Mouse (Mus musculus) neural tube, embryonic 12.5 days (tissue): ENCODE data around the gene Slc32a1. TPM values are rescaled to one million over a fixed set of nuclear protein-coding genes. Genes with fewer than 3 reads are reported as not detected.

Experiments
- ATAC-seq: fragments of 200-750 bp; cut with Nextera tagmentation; 2 replicates; pipeline ENCODE4 v1.8.0; 2017; ENCODE audit warnings: low read depth, mild to moderate bottlenecking, moderate TSS enrichment, moderate library complexity; ENCODE audit not compliant: low FRiP score
- H3K27ac ChIP-seq: fragments of 300-500 bp; sonication (generic); 2 replicates; pipeline ENCODE4 v1.5.1; 2016
- H3K27me3 ChIP-seq: fragments of 300-500 bp; sonication (generic); replicated peaks from 2 replicates; pipeline ENCODE4 v1.6.1; 2016; ENCODE audit warnings: mild to moderate bottlenecking
- H3K36me3 ChIP-seq: fragments of 300-500 bp; sonication (generic); 2 replicates; pipeline ENCODE4 v1.6.1; 2016; ENCODE audit warnings: mild to moderate bottlenecking
- H3K4me1 ChIP-seq: fragments of 300-500 bp; sonication (generic); 2 replicates; pipeline ENCODE4 v1.6.1; 2016
- H3K4me2 ChIP-seq: fragments of 300-500 bp; sonication (generic); replicated peaks from 2 replicates; pipeline ENCODE4 v1.6.1; 2016; ENCODE audit warnings: mild to moderate bottlenecking
- H3K4me3 ChIP-seq: fragments of 300-500 bp; sonication (generic); 2 replicates; pipeline ENCODE4 v1.5.1; 2016
- H3K9ac ChIP-seq: fragments of 300-500 bp; sonication (generic); 2 replicates; pipeline ENCODE4 v1.6.1; 2016; ENCODE audit warnings: mild to moderate bottlenecking
- H3K9me3 ChIP-seq: fragments of 300-500 bp; sonication (generic); 2 replicates; pipeline ENCODE4 v1.6.1; 2016; ENCODE audit warnings: mild to moderate bottlenecking
- WGBS: fragments of 180-500 bp; shearing (Covaris S2); methylation state at CpG from one replicate; pipeline ENCODE4 v1.1.7; 2016; 5-methylcytosine and 5-hydroxymethylcytosine counted together
- microRNA counts: library from miRNA; unstranded; fragments of <30 nt; microRNA quantifications from one replicate; lab custom pipeline; 2017
- microRNA-seq: library from miRNA; unstranded; fragments of <30 nt; microRNA quantifications from one replicate; pipeline ENCODE4, GENCODE M21; 2017
- polyA plus RNA-seq: library from polyadenylated mRNA; unstranded; fragments of >200 nt; fragmentation: Nextera tagmentation; extraction: Ambion mirVana; gene quantifications from 2 replicates; pipeline ENCODE4 v1.2.1, GENCODE M21; 2016

Gene Slc32a1
- polyA plus RNA-seq, 1 experiment from 2014 or later = 3.5 TPM

GRCm38 (mm10) chr2:158641869-158642268, 31.3 kb downstream of the Slc32a1 start:
- H3K4me1 ChIP-seq = no peaks in the 10 kb centered on the region
- 26% methylated on average over 2 of the region's 2 CpGs for WGBS
- no peak overlapping the region for H3K4me2 ChIP-seq
- no peaks in the 10 kb centered on the region for H3K9me3 ChIP-seq
- no peak overlapping the region for H3K4me3 ChIP-seq
- H3K27me3 ChIP-seq = no peaks in the 10 kb centered on the region
- no peak overlapping the region for H3K9ac ChIP-seq
- H3K27ac ChIP-seq = no peak overlapping the region
- H3K36me3 ChIP-seq = peaks cover 44% of the 10 kb centered on the region
- no peak for ATAC-seq

- H3K9me3 ChIP-seq = no peaks in the 10 kb centered on the region
- ATAC-seq = no peak
- 94% methylated on average over 2 of the region's 2 CpGs for WGBS
- no peak overlapping the region for H3K4me3 ChIP-seq
- no peak overlapping the region for H3K27ac ChIP-seq
- H3K4me2 ChIP-seq = no peak overlapping the region
- no peaks in the 10 kb centered on the region for H3K27me3 ChIP-seq
- H3K4me1 ChIP-seq = no peaks in the 10 kb centered on the region
- peaks cover 37% of the 10 kb centered on the region for H3K36me3 ChIP-seq
- no peak overlapping the region for H3K9ac ChIP-seq
Measured at GRCm38 (mm10) chr2:158642587-158642986, 32.0 kb downstream of the Slc32a1 start.

DNA sequence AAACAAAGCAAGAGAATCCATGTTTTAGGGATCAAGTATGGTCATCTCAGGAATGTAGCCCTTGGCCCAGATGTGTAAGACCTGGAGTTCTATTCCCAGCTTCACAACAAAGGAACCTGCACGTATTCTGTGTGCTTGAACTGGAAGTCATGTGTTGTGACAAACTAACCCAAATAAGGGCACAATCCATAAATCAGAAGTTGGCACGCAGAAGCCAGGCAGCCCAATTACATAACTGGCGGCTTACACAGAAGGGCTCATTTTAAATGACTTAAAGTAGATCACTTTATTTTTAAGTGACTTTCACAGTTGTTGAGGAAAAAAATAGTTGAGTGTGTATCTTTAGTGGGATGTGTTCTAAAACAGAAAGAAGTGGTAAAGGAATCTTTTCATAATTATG, 33.2 kb downstream of the Slc32a1 start:
- Histone ChIP-seq H3K9ac (no peak overlapping the region), H3K27me3 (no peaks in the 10 kb centered on the region), H3K27ac (no peak overlapping the region), H3K4me3 (no peak overlapping the region), H3K4me1 (no peaks in the 10 kb centered on the region), H3K9me3 (no peaks in the 10 kb centered on the region), H3K36me3 (peaks cover 25% of the 10 kb centered on the region), H3K4me2 (no peak overlapping the region)
- ATAC-seq = no peak
- WGBS = 81% methylated on average over 3 of the region's 3 CpGs

DNA sequence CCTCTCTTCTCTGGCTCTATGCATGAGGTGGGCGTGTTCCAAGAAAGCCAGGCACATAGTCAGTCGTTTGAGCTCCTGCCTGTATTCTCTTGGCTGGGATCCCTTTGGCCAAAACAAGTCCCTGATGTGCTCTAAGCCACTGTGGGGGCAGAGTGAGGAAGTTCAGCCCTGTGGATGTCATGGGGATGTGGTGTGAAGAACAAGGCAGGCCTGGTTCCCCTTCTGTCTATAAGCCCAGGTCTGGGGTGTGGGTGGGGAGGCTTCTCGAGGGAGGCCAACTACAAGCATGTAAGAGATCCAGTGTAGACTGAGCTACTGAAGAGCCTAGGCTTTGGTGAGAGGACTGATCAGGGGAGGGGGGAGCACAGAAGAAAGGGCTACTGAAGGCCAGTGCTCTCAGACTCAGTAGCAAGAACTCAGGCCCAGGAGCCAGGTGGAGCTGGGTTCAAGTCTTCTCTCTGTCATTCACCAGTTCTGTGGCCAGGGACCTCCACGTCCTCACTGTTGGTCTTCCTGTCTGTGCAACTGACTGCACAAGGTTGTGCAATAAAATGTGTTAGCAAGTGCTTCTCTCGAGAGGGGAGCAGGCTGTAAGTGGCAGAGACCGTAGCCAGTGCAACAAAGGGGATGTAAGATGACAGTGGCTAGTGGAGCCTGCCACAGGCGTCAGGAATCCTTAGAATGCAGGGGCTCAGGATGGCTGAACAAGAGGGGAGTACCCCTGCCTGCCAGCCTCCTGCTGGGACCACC, 40.8 kb downstream of the Slc32a1 start:
- Histone ChIP-seq H3K4me3 (no peak overlapping the region), H3K27me3 (no peaks in the 10 kb centered on the region), H3K27ac (no peak overlapping the region), H3K4me2 (no peak overlapping the region), H3K9ac (no peak overlapping the region), H3K9me3 (no peaks in the 10 kb centered on the region), H3K36me3 (no peaks in the 10 kb centered on the region), H3K4me1 (no peaks in the 10 kb centered on the region)
- 50% methylated on average over 7 of the region's 7 CpGs for WGBS
- no peak for ATAC-seq

GRCm38 (mm10) chr2:158652985-158653384, 42.4 kb downstream of the Slc32a1 start:
- no peaks in the 10 kb centered on the region for H3K36me3 ChIP-seq
- H3K4me3 ChIP-seq = no peak overlapping the region
- peak; percentile 44; the same call in 1 of the 2 replicates for ATAC-seq
- no peaks in the 10 kb centered on the region for H3K27me3 ChIP-seq
- H3K27ac ChIP-seq = no peak overlapping the region
- no peaks in the 10 kb centered on the region for H3K4me1 ChIP-seq
- no peak overlapping the region for H3K9ac ChIP-seq
- no peak overlapping the region for H3K4me2 ChIP-seq
- no peaks in the 10 kb centered on the region for H3K9me3 ChIP-seq
- 12% methylated on average over 4 of the region's 4 CpGs for WGBS

DNA sequence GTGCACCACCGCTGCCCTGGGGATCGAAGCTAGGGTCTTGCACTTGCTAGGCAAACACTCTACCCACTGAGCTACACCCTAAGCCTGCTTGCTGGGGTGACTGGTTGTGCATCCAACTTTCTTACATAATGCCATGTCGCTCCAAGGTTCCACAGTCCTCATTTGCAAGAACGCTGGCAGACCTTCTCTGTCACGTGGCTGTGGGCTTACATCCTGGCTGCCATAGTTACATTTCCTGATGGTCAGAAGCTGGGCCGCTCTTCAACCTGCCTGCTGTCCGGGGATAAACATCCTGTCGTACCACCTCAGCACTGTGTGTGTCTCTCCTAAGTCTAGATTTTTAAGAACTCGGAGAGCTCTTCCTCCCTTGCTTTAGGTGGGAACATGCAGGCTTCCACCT, 44.1 kb downstream of the Slc32a1 start:
- no peaks in the 10 kb centered on the region for H3K9me3 ChIP-seq
- ATAC-seq = no peak
- no peak overlapping the region for H3K4me3 ChIP-seq
- no peak overlapping the region for H3K9ac ChIP-seq
- no peaks in the 10 kb centered on the region for H3K27me3 ChIP-seq
- WGBS = 83% methylated on average over 9 of the region's 9 CpGs
- no peaks in the 10 kb centered on the region for H3K36me3 ChIP-seq
- H3K4me2 ChIP-seq = no peak overlapping the region
- H3K27ac ChIP-seq = no peak overlapping the region
- peaks cover 4% of the 10 kb centered on the region; the same call in 1 of the 2 replicates for H3K4me1 ChIP-seq

DNA sequence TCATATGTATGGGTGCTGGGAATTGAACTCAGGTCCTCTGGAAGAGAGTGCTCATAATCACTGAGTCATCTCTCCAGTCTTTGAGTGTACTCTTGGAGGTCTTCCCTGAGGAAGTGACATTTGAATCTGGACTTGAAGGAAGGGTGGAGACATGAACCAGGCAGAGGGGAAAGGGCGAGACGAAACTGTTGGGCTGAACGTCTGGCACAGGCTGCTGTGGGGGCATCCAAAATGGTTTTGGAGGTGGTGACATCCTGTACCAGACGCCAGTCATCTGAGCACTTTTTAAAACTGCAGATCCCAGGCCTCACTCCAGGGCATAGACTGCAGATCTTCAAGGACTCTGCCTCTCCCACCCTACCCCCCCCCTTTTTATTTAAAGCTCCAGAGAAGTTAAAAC, 45.2 kb downstream of the Slc32a1 start:
- 85% methylated on average over 4 of the region's 4 CpGs for WGBS
- Histone ChIP-seq H3K27ac (no peak overlapping the region), H3K4me3 (no peak overlapping the region), H3K9ac (no peak overlapping the region), H3K36me3 (no peaks in the 10 kb centered on the region), H3K4me2 (no peak overlapping the region), H3K9me3 (no peaks in the 10 kb centered on the region), H3K27me3 (no peaks in the 10 kb centered on the region), H3K4me1 (peaks cover 4% of the 10 kb centered on the region; the same call in 1 of the 2 replicates)
- no peak for ATAC-seq

- Histone ChIP-seq H3K4me3 (no peak overlapping the region), H3K27ac (no peak overlapping the region), H3K4me1 (peaks cover 4% of the 10 kb centered on the region; the same call in 1 of the 2 replicates), H3K4me2 (no peak overlapping the region), H3K9ac (no peak overlapping the region), H3K9me3 (no peaks in the 10 kb centered on the region), H3K27me3 (no peaks in the 10 kb centered on the region), H3K36me3 (no peaks in the 10 kb centered on the region)
- WGBS = 62% methylated on average over 6 of the region's 6 CpGs
- no peak for ATAC-seq
Measured at GRCm38 (mm10) chr2:158658822-158659221, 48.3 kb downstream of the Slc32a1 start.

GRCm38 (mm10) chr2:158659346-158659745, 48.8 kb downstream of the Slc32a1 start:
- Histone ChIP-seq H3K27ac (no peak overlapping the region), H3K4me3 (no peak overlapping the region), H3K4me1 (peaks cover 4% of the 10 kb centered on the region; the same call in 1 of the 2 replicates), H3K36me3 (no peaks in the 10 kb centered on the region), H3K9ac (no peak overlapping the region), H3K4me2 (no peak overlapping the region), H3K9me3 (no peaks in the 10 kb centered on the region), H3K27me3 (no peaks in the 10 kb centered on the region)
- no peak for ATAC-seq
- WGBS = 76% methylated on average over 3 of the region's 3 CpGs

DNA sequence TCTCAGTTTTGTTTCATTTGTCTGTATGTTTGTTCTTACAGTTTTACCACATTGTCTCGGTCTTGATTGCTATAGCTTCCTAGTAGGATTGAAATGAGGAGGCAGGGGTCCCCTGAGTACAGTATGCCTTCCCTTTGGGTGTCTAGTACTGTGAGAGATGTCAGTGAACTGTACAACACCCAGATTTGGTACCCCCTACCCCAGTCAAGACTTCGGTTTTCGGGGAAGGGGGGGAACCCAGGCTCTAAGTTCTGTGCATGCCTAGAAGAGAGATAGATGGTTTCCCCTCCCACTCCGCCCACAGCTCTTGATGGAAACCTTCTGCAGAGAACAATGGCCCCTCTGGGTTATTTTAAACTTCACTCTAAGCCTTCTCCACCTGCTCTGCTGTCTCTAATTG, 54.5 kb downstream of the Slc32a1 start, which contains the start of gene Ppp1r16b:
Gene Ppp1r16b (plus strand): TSS at position 301 of the 400 bp plus-strand sequence.
- Histone ChIP-seq H3K9ac (no peak within 1 kb of the TSS), H3K27ac (no peak within 1 kb of the TSS), H3K9me3 (no peaks in the 10 kb centered on the region), H3K4me2 (no peak within 1 kb of the TSS), H3K36me3 (no peaks in the 10 kb centered on the region), H3K4me1 (peaks cover 19% of the 10 kb centered on the region), H3K4me3 (no peak within 1 kb of the TSS), H3K27me3 (peaks cover 39% of the 10 kb centered on the region)
- no peak for ATAC-seq
- WGBS = 76% methylated on average over 4 of the region's 4 CpGs

MicroRNAs encoded within 50 kb of the gene (microRNA counts, 519-probe panel; counts per million panel counts)
- microRNA mmu-miR-3474 (lab: Ali Mortazavi, UCI) = 342 counts per million, percentile 67 among the panel's probes with 10 or more counts

Small RNA genes lying within 50 kb of the gene (microRNA-seq; reads per million reads assigned to microRNA genes)
- gene Mir3474 = 3.9 reads per million, percentile 11 among the genes with 10 or more reads in this experiment

Other genes starting within 250 kb of the Slc32a1 start
- 204 and 207 TPM in 2 replicates for gene Snhg11, start 235.1 kb upstream of the Slc32a1 start, polyA plus RNA-seq
- gene Ralgapb, start 200.9 kb upstream of the Slc32a1 start, polyA plus RNA-seq = 21.2 and 25.2 TPM in 2 replicates
- not detected in 2 replicates for gene Adig, start 108.2 kb upstream of the Slc32a1 start, polyA plus RNA-seq
- gene Arhgap40, start 98.0 kb upstream of the Slc32a1 start, polyA plus RNA-seq = 0.25 and 0.52 TPM in 2 replicates
- 20.3 and 20.5 TPM in 2 replicates for gene Actr5, start 14.1 kb downstream of the Slc32a1 start, polyA plus RNA-seq
- 4.2 and 4.5 TPM in 2 replicates for gene Ppp1r16b, start 54.6 kb downstream of the Slc32a1 start, polyA plus RNA-seq
- 29.2 and 30.9 TPM in 2 replicates for gene Fam83d, start 157.3 kb downstream of the Slc32a1 start, polyA plus RNA-seq
- gene Dhx35, start 184.0 kb downstream of the Slc32a1 start, polyA plus RNA-seq = 15.9 and 16.3 TPM in 2 replicates